Mouse (Mus musculus): ENCODE measurements around the gene Rnf24.

- TF ChIP-seq CTCF (IDR thresholded peaks at IDR 0.05; ENCODE audit: control insufficient read depth, insufficient read depth, insufficient read length) (no peak), MYOG (IDR thresholded peaks at IDR 0.05; ENCODE audit: control insufficient read depth, extremely low read depth, insufficient read length) (no peak), MAX (IDR thresholded peaks at IDR 0.05) (no peak), MYOD1 (IDR thresholded peaks at IDR 0.05; ENCODE audit: control insufficient read depth, insufficient read length, low read depth) (no peak), CEBPB (IDR thresholded peaks at IDR 0.05; ENCODE audit: low read depth) (no peak)
These were observed 8.2 kb downstream of the Rnf24 start for GRCm38 (mm10) chr2:131344449-131344848.
